Mouse (Mus musculus) lung, embryonic 16.5 days (tissue): ENCODE results near the gene Ranbp3. TPM values are rescaled to one million over a fixed set of nuclear protein-coding genes. Genes with fewer than 3 reads are reported as not detected.
A peak's percentile ranks its signal among the peaks of the same experiment; 100 is the strongest.

ENCODE experiments used
- ATAC-seq: fragments of 200-750 bp; cut with Nextera tagmentation; 2 replicates; pipeline ENCODE4 v1.8.0; 2017; ENCODE audit warnings: low read depth, mild to moderate bottlenecking, moderate library complexity
- H3K27ac ChIP-seq: fragments of 300-500 bp; sonication (generic); 2 replicates; pipeline ENCODE4 v1.5.1; 2014; ENCODE audit warnings: mild to moderate bottlenecking, control low read depth, low read length
- H3K27me3 ChIP-seq: fragments of 300-500 bp; sonication (generic); 2 replicates; pipeline ENCODE4 v1.6.1; 2014; ENCODE audit warnings: low read depth, low read length, mixed read lengths; ENCODE audit not compliant: control insufficient read depth, insufficient read depth
- H3K36me3 ChIP-seq: fragments of 300-500 bp; sonication (generic); 2 replicates; pipeline ENCODE4 v1.6.1; 2014; ENCODE audit warnings: low read length; ENCODE audit not compliant: control insufficient read depth, insufficient read depth
- H3K4me1 ChIP-seq: fragments of 300-500 bp; sonication (generic); replicated peaks from 2 replicates; pipeline ENCODE4 v1.6.1; 2014; ENCODE audit warnings: low read length, mixed read lengths; ENCODE audit not compliant: control insufficient read depth, insufficient read depth
- H3K4me2 ChIP-seq: fragments of 300-500 bp; sonication (generic); 2 replicates; pipeline ENCODE4 v1.6.1; 2014; ENCODE audit warnings: low read depth, low read length, control low read depth
- H3K4me3 ChIP-seq: fragments of 300-500 bp; sonication (generic); 2 replicates; pipeline ENCODE4 v1.5.1; 2014; ENCODE audit warnings: mild to moderate bottlenecking, low read length, control low read depth
- H3K9ac ChIP-seq: fragments of 300-500 bp; sonication (generic); 2 replicates; pipeline ENCODE4 v1.6.1; 2014; ENCODE audit warnings: low read length, control low read depth
- H3K9me3 ChIP-seq: fragments of 300-500 bp; sonication (generic); 2 replicates; pipeline ENCODE4 v1.6.1; 2016; ENCODE audit warnings: low read length; ENCODE audit not compliant: control insufficient read depth
- WGBS: fragments of 180-500 bp; shearing (Covaris S2); extraction: QIAGEN DNeasy Blood & Tissue Kit; methylation state at CpG from one replicate; pipeline ENCODE4 v1.1.7; 2014; 5-methylcytosine and 5-hydroxymethylcytosine counted together
- polyA plus RNA-seq: library from polyadenylated mRNA; unstranded; fragments of >200 nt; fragmentation: Nextera tagmentation; extraction: Ambion mirVana; gene quantifications from 2 replicates; pipeline ENCODE4 v1.2.1, GENCODE M21; 2015

The Ranbp3 gene
- polyA plus RNA-seq, 1 experiment from 2014 or later: 92.8 TPM

- H3K9ac ChIP-seq: peak overlapping the region; percentile 68
- peak overlapping the region; percentile 49 for H3K4me3 ChIP-seq
- peaks cover 9% of the 10 kb centered on the region for H3K4me1 ChIP-seq
- no peak overlapping the region for H3K27ac ChIP-seq
- H3K4me2 ChIP-seq: peak overlapping the region; percentile 96
- no peak for ATAC-seq
- no peaks in the 10 kb centered on the region for H3K36me3 ChIP-seq
- WGBS: 3% methylated on average over 31 of the region's 31 CpGs
- no peaks in the 10 kb centered on the region for H3K27me3 ChIP-seq
- H3K9me3 ChIP-seq: no peaks in the 10 kb centered on the region
Observed at GRCm38 (mm10) chr17:56668384-56669144, 4.5 kb upstream of the Ranbp3 start.

GRCm38 (mm10) chr17:56669766-56670165 lies 3.3 kb upstream of the Ranbp3 start:
- Histone ChIP-seq H3K4me3 (no peak overlapping the region), H3K4me2 (no peak overlapping the region), H3K27ac (no peak overlapping the region), H3K36me3 (no peaks in the 10 kb centered on the region), H3K9me3 (no peaks in the 10 kb centered on the region), H3K4me1 (peaks cover 9% of the 10 kb centered on the region), H3K9ac (no peak overlapping the region), H3K27me3 (no peaks in the 10 kb centered on the region)
- 83% methylated on average over 8 of the region's 8 CpGs for WGBS
- ATAC-seq: no peak

GRCm38 (mm10) chr17:56673647-56674416 lies 738 bp downstream of the Ranbp3 start:
- Histone ChIP-seq H3K27me3 (no peaks in the 10 kb centered on the region), H3K27ac (peak overlapping the region; percentile 78), H3K4me3 (peak overlapping the region; percentile 80), H3K9me3 (no peaks in the 10 kb centered on the region), H3K4me2 (peak overlapping the region; percentile 83), H3K4me1 (peaks cover 16% of the 10 kb centered on the region), H3K36me3 (peaks cover 19% of the 10 kb centered on the region), H3K9ac (peak overlapping the region; percentile 82)
- ATAC-seq: no peak
- under 1% methylated on average over 31 of the region's 37 CpGs for WGBS

GRCm38 (mm10) chr17:56681791-56682190 lies 8.7 kb downstream of the Ranbp3 start:
- no peak overlapping the region for H3K9ac ChIP-seq
- no peak for ATAC-seq
- no peaks in the 10 kb centered on the region for H3K4me1 ChIP-seq
- no peaks in the 10 kb centered on the region for H3K9me3 ChIP-seq
- peaks cover 18% of the 10 kb centered on the region for H3K36me3 ChIP-seq
- H3K27ac ChIP-seq: no peak overlapping the region
- H3K4me3 ChIP-seq: no peak overlapping the region
- whole genome bisulfite sequencing: 58% methylated on average over 4 of the region's 4 CpGs
- no peaks in the 10 kb centered on the region for H3K27me3 ChIP-seq
- no peak overlapping the region for H3K4me2 ChIP-seq

GRCm38 (mm10) chr17:56682880-56683279 lies 9.8 kb downstream of the Ranbp3 start:
- peaks cover 22% of the 10 kb centered on the region for H3K36me3 ChIP-seq
- ATAC-seq: no peak

GRCm38 (mm10) chr17:56683546-56684140 lies 10.5 kb downstream of the Ranbp3 start:
- 76% methylated on average over 5 of the region's 5 CpGs for WGBS
- Histone ChIP-seq H3K9me3 (no peaks in the 10 kb centered on the region), H3K27me3 (no peaks in the 10 kb centered on the region), H3K27ac (no peak overlapping the region), H3K4me3 (no peak overlapping the region), H3K36me3 (peaks cover 22% of the 10 kb centered on the region), H3K4me1 (no peaks in the 10 kb centered on the region), H3K9ac (no peak overlapping the region), H3K4me2 (no peak overlapping the region)
- no peak for ATAC-seq

More at GRCm38 (mm10) chr17:56682880-56683279, 9.8 kb downstream of the Ranbp3 start:
- Histone ChIP-seq H3K27me3 (no peaks in the 10 kb centered on the region), H3K4me2 (no peak overlapping the region), H3K27ac (no peak overlapping the region), H3K9ac (no peak overlapping the region), H3K4me1 (no peaks in the 10 kb centered on the region), H3K4me3 (no peak overlapping the region), H3K9me3 (no peaks in the 10 kb centered on the region)
- 28% methylated on average over 3 of the region's 3 CpGs for WGBS

GRCm38 (mm10) chr17:56684649-56685048 lies 11.6 kb downstream of the Ranbp3 start:
- H3K4me2 ChIP-seq: no peak overlapping the region
- peaks cover 22% of the 10 kb centered on the region for H3K36me3 ChIP-seq
- no peaks in the 10 kb centered on the region for H3K9me3 ChIP-seq
- no peak overlapping the region for H3K4me3 ChIP-seq
- H3K9ac ChIP-seq: no peak overlapping the region
- H3K4me1 ChIP-seq: no peaks in the 10 kb centered on the region
- 76% methylated on average over 2 of the region's 2 CpGs for WGBS
- ATAC-seq: no peak
- no peaks in the 10 kb centered on the region for H3K27me3 ChIP-seq
- no peak overlapping the region for H3K27ac ChIP-seq

- ATAC-seq: no peak
- 83% methylated on average over 4 of the region's 4 CpGs for WGBS
- no peak overlapping the region for H3K4me2 ChIP-seq
- no peak overlapping the region for H3K4me3 ChIP-seq
- H3K27ac ChIP-seq: no peak overlapping the region
- H3K4me1 ChIP-seq: no peaks in the 10 kb centered on the region
- H3K27me3 ChIP-seq: no peaks in the 10 kb centered on the region
- H3K36me3 ChIP-seq: peaks cover 25% of the 10 kb centered on the region
- H3K9me3 ChIP-seq: no peaks in the 10 kb centered on the region
- H3K9ac ChIP-seq: no peak overlapping the region
Observed at GRCm38 (mm10) chr17:56686801-56687200, 13.7 kb downstream of the Ranbp3 start.

- no peak overlapping the region for H3K4me2 ChIP-seq
- H3K36me3 ChIP-seq: peaks cover 30% of the 10 kb centered on the region
- no peaks in the 10 kb centered on the region for H3K27me3 ChIP-seq
- no peak for ATAC-seq
- 0 out of 2 replicates have a peak, but pooled peaks cover under 1% of the 10 kb centered on the region for H3K4me1 ChIP-seq
- H3K27ac ChIP-seq: no peak overlapping the region
- H3K9me3 ChIP-seq: no peaks in the 10 kb centered on the region
- no peak overlapping the region for H3K4me3 ChIP-seq
- H3K9ac ChIP-seq: no peak overlapping the region
Observed at GRCm38 (mm10) chr17:56688045-56688444, 15.0 kb downstream of the Ranbp3 start.
